In the genomic region with DNA sequence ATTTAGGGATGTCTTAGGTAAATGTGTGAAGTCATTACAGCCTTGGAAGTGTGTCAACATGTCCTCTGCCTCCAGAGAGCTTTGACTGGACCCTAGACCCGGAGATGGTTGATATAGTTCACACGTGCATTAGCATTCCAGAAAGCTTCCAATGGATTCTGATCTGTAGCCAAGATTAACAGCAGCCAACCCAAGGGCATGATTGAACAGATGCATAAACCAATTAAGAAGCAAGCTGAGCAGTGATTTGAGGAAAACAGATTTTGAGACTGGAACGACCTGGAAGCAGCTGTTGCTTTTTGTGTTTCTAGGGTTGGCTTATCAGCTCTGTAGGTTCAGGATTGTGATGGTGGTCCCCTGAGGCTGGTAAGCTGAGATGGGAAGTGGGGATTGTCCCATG, we compare ENCODE assay signal across 25 mouse cellular contexts.
A peak's percentile ranks its signal among the peaks of the same experiment; 100 is the strongest.
DNase-seq lines count a peak whose midpoint lies in the region; ATAC-seq lines count a peak whose summit lies in the region.
"Had no signal": no experiment of that assay in that cellular context is flagged by ENCODE, and none has a peak within 500 bp of the region (broad histone marks: within the 10 kb centered on the region; RNA-seq: fewer than 3 reads in every experiment).

No protein-coding gene starts in this region.

- 41% methylated on average over 3 of the region's 3 CpGs for WGBS in hindbrain, embryonic 15.5 days
- 83% methylated on average over 3 of the region's 3 CpGs for WGBS in hindbrain, embryonic 10.5 days
- WGBS in midbrain, embryonic 14.5 days, result 54% methylated on average over 3 of the region's 3 CpGs
- 70% methylated on average over 3 of the region's 3 CpGs for WGBS in midbrain, embryonic 13.5 days

- peak; percentile 45; the same call in 1 of the 2 replicates for ATAC-seq in hindbrain, embryonic 15.5 days (ENCODE audit: low FRiP score, low read depth)
- no peak for ATAC-seq in midbrain, embryonic 14.5 days (ENCODE audit: low FRiP score, low TSS enrichment)
- ATAC-seq in midbrain, embryonic 13.5 days, result no peak
- ATAC-seq: activated CD4-positive, CD25-positive, alpha-beta regulatory T cell, adult 4 months; intestine, postnatal 0 days had no signal

- H3K4me2 ChIP-seq in hindbrain, embryonic 15.5 days, result no peak overlapping the region
- no peak overlapping the region for H3K4me2 ChIP-seq in midbrain, embryonic 14.5 days (ENCODE audit: low read length)
- H3K4me2 ChIP-seq in midbrain, embryonic 13.5 days (replicated peaks), result no peak overlapping the region
- H3K4me2 ChIP-seq: heart, embryonic 12.5 days; limb, embryonic 15.5 days; lung, embryonic 15.5 days; neural tube, embryonic 12.5 days had no signal

- no peak overlapping the region for H3K9ac ChIP-seq in hindbrain, embryonic 15.5 days
- no peak overlapping the region for H3K9ac ChIP-seq in midbrain, embryonic 14.5 days (replicated peaks; ENCODE audit: low read length)
- no peak overlapping the region for H3K9ac ChIP-seq in midbrain, embryonic 13.5 days (replicated peaks)
- H3K9ac ChIP-seq: heart, embryonic 12.5 days; limb, embryonic 15.5 days; liver, embryonic 14.5 days; lung, embryonic 15.5 days; neural tube, embryonic 12.5 days had no signal

- no peaks in the 10 kb centered on the region for H3K9me3 ChIP-seq in hindbrain, embryonic 15.5 days
- H3K9me3 ChIP-seq in hindbrain, embryonic 10.5 days, result no peaks in the 10 kb centered on the region
- H3K9me3 ChIP-seq in midbrain, embryonic 14.5 days (ENCODE audit: control insufficient read depth, low read length), result no peaks in the 10 kb centered on the region
- no peaks in the 10 kb centered on the region for H3K9me3 ChIP-seq in midbrain, embryonic 13.5 days
- H3K9me3 ChIP-seq: heart, embryonic 12.5 days; limb, embryonic 15.5 days; lung, embryonic 15.5 days; neural tube, embryonic 12.5 days had no signal

- no peak overlapping the region for H3K4me3 ChIP-seq in hindbrain, embryonic 15.5 days
- no peak overlapping the region for H3K4me3 ChIP-seq in hindbrain, embryonic 10.5 days
- H3K4me3 ChIP-seq in midbrain, embryonic 14.5 days (replicated peaks; ENCODE audit: low read depth, low read length), result no peak overlapping the region
- no peak overlapping the region for H3K4me3 ChIP-seq in midbrain, embryonic 13.5 days (replicated peaks)
- H3K4me3 ChIP-seq: heart, embryonic 12.5 days; limb, embryonic 15.5 days; lung, embryonic 15.5 days; neural tube, embryonic 12.5 days had no signal

- no peaks in the 10 kb centered on the region for H3K27me3 ChIP-seq in hindbrain, embryonic 15.5 days
- H3K27me3 ChIP-seq in hindbrain, embryonic 10.5 days (ENCODE audit: insufficient read depth, poor library complexity, severe bottlenecking), result no peaks in the 10 kb centered on the region
- H3K27me3 ChIP-seq in midbrain, embryonic 14.5 days (ENCODE audit: control insufficient read depth, insufficient read depth, low read length), result no peaks in the 10 kb centered on the region
- no peaks in the 10 kb centered on the region for H3K27me3 ChIP-seq in midbrain, embryonic 13.5 days
- H3K27me3 ChIP-seq: heart, embryonic 12.5 days; limb, embryonic 15.5 days; lung, embryonic 15.5 days; neural tube, embryonic 12.5 days had no signal

- H3K27ac ChIP-seq in hindbrain, embryonic 15.5 days (replicated peaks), result no peak overlapping the region; the same call in 1 of the 2 replicates
- H3K27ac ChIP-seq in hindbrain, embryonic 10.5 days, result no peak overlapping the region
- no peak overlapping the region for H3K27ac ChIP-seq in midbrain, embryonic 14.5 days (replicated peaks; ENCODE audit: low read depth, low read length)
- no peak overlapping the region for H3K27ac ChIP-seq in midbrain, embryonic 13.5 days
- H3K27ac ChIP-seq: limb, embryonic 15.5 days; liver, embryonic 14.5 days; lung, embryonic 15.5 days; neural tube, embryonic 12.5 days; stomach, postnatal 0 days had no signal

- no peak for DNase-seq in hindbrain, embryonic 10.5 days (ENCODE audit: low spot score)
- peak; percentile 38 for DNase-seq in midbrain, embryonic 14.5 days
- DNase-seq in Muller cell, postnatal 12 days (ENCODE audit: inconsistent ontology term), result peak; percentile 20
- peak; percentile 18 for DNase-seq in brain, adult 2 months (ENCODE audit: low read depth, low spot score)
- no peak for DNase-seq in ovary, postnatal 14 days (ENCODE audit: low spot score)
- DNase-seq: adrenal gland, adult 8-10 months; cerebellum, adult 8-10 months; gastrocnemius, postnatal 25 days; heart, adult 18-20 months; heart, postnatal 10 days; kidney, postnatal 4 days; lung, postnatal 4 days; right cerebral cortex, postnatal 14 days; thymus, adult 2 months; thymus, postnatal 4 days had no signal

- peaks cover 9% of the 10 kb centered on the region for H3K4me1 ChIP-seq in hindbrain, embryonic 15.5 days (replicated peaks)
- H3K4me1 ChIP-seq in hindbrain, embryonic 10.5 days (replicated peaks), result no peaks in the 10 kb centered on the region; the same call in 1 of the 2 replicates
- peaks cover 6% of the 10 kb centered on the region for H3K4me1 ChIP-seq in midbrain, embryonic 14.5 days (ENCODE audit: control insufficient read depth, insufficient read depth, low read length)
- H3K4me1 ChIP-seq in midbrain, embryonic 13.5 days (replicated peaks), result peaks cover 15% of the 10 kb centered on the region
- H3K4me1 ChIP-seq: neural tube, embryonic 12.5 days had no signal

- H3K36me3 ChIP-seq in hindbrain, embryonic 15.5 days, result no peaks in the 10 kb centered on the region
- no peaks in the 10 kb centered on the region for H3K36me3 ChIP-seq in hindbrain, embryonic 10.5 days
- H3K36me3 ChIP-seq in midbrain, embryonic 14.5 days (ENCODE audit: control insufficient read depth, insufficient read depth, low read length), result no peaks in the 10 kb centered on the region
- no peaks in the 10 kb centered on the region for H3K36me3 ChIP-seq in midbrain, embryonic 13.5 days
- H3K36me3 ChIP-seq: heart, embryonic 12.5 days; limb, embryonic 15.5 days; lung, embryonic 15.5 days; neural tube, embryonic 12.5 days had no signal

Comparison
In these comparisons a context has a peak if more than half of its experiments do, and no peak if none do; other contexts are left out.
1. DNase-seq: peak in midbrain, embryonic 14.5 days (single experiment), Muller cell, postnatal 12 days (single experiment) and brain, adult 2 months (single experiment); none in hindbrain, embryonic 10.5 days (single experiment) and ovary, postnatal 14 days (single experiment).